Mouse (Mus musculus) heart, postnatal 0 days (tissue): ENCODE results near the gene Grb7. TPM values are rescaled to one million over a fixed set of nuclear protein-coding genes. Genes with fewer than 3 reads are reported as not detected.
A peak's percentile ranks its signal among the peaks of the same experiment; 100 is the strongest.

ENCODE experiments used
- ATAC-seq: fragments of 200-750 bp; cut with Nextera tagmentation; 2 replicates; pipeline ENCODE4 v1.8.0; 2017; ENCODE audit warnings: low read depth, moderate number of reproducible peaks, moderate library complexity; ENCODE audit not compliant: insufficient read depth
- DNase-seq: peaks from one replicate; pipeline ENCODE4 v3.0.0-alpha.2; 2016; ENCODE audit warnings: low spot score
- H3K27ac ChIP-seq: fragments of 300-500 bp; sonication (generic); 2 replicates; pipeline ENCODE4 v1.5.1; 2014; ENCODE audit warnings: low read depth, mild to moderate bottlenecking
- H3K27me3 ChIP-seq: fragments of 300-500 bp; sonication (generic); 2 replicates; pipeline ENCODE4 v1.6.1; 2014; ENCODE audit warnings: low read length, mixed read lengths; ENCODE audit not compliant: control insufficient read depth, insufficient read depth
- H3K36me3 ChIP-seq: fragments of 300-500 bp; sonication (generic); replicated peaks from 2 replicates; pipeline ENCODE4 v1.6.1; 2014; ENCODE audit warnings: low read length, mixed read lengths; ENCODE audit not compliant: control insufficient read depth, insufficient read depth
- H3K4me1 ChIP-seq: fragments of 300-500 bp; sonication (generic); 2 replicates; pipeline ENCODE4 v1.6.1; 2014; ENCODE audit warnings: antibody characterized with exemption; ENCODE audit not compliant: control insufficient read depth, insufficient read depth
- H3K4me2 ChIP-seq: fragments of 300-500 bp; sonication (generic); 2 replicates; pipeline ENCODE4 v1.6.1; 2014; ENCODE audit warnings: low read depth, mild to moderate bottlenecking, low read length, moderate library complexity
- H3K4me3 ChIP-seq: fragments of 300-500 bp; sonication (generic); 2 replicates; pipeline ENCODE4 v1.5.1; 2014; ENCODE audit warnings: low read depth, low read length
- H3K9ac ChIP-seq: fragments of 300-500 bp; sonication (generic); replicated peaks from 2 replicates; pipeline ENCODE4 v1.6.1; 2014; ENCODE audit warnings: low read depth, low read length, mixed read lengths
- H3K9me3 ChIP-seq: fragments of 300-500 bp; sonication (generic); replicated peaks from 2 replicates; pipeline ENCODE4 v1.6.1; 2016; ENCODE audit warnings: low read length; ENCODE audit not compliant: control insufficient read depth
- CTCF ChIP-seq: IDR thresholded peaks from 2 replicates; pipeline ENCODE4 v1.5.1; 2016; ENCODE audit warnings: antibody characterized with exemption, control low read depth, low read depth
- EP300 ChIP-seq: IDR thresholded peaks from 2 replicates; pipeline ENCODE4 v1.6.1; 2016; ENCODE audit warnings: antibody characterized with exemption, low read depth
- WGBS: fragments of 180-500 bp; shearing (Covaris S2); extraction: QIAGEN DNeasy Blood & Tissue Kit; methylation state at CpG from one replicate; pipeline ENCODE4 v1.1.7; 2014; 5-methylcytosine and 5-hydroxymethylcytosine counted together
- polyA plus RNA-seq: library from polyadenylated mRNA; unstranded; fragments of >200 nt; fragmentation: Nextera tagmentation; extraction: Ambion mirVana; gene quantifications from 2 replicates; pipeline ENCODE4 v1.2.1, GENCODE M21; 2015
- total RNA-seq: library from RNA; depleted of rRNA; stranded (reverse); fragments of >200 nt; gene quantifications from 2 replicates; pipeline ENCODE4 v1.2.3, GENCODE M21; 2014; ENCODE audit warnings: low replicate concordance

Gene Grb7
- total and polyA plus RNA-seq, 2 experiments from 2014 or later = 0.15 to 0.92 TPM

- peak; percentile 85 for ATAC-seq
- H3K4me2 ChIP-seq = peak overlapping the region; percentile 79
- peaks cover 22% of the 10 kb centered on the region for H3K27me3 ChIP-seq
- peak overlapping the region; percentile 49 for H3K9ac ChIP-seq
- TF ChIP-seq CTCF (peak; percentile 54), EP300 (no peak)
- DNase-seq = peak; percentile 82
- no peaks in the 10 kb centered on the region for H3K4me1 ChIP-seq
- WGBS = 2% methylated on average over 56 of the region's 64 CpGs
- no peaks in the 10 kb centered on the region for H3K9me3 ChIP-seq
- H3K27ac ChIP-seq = peak overlapping the region; percentile 33; the same call in 1 of the 2 replicates
- H3K4me3 ChIP-seq = peak overlapping the region; percentile 55
- no peaks in the 10 kb centered on the region for H3K36me3 ChIP-seq
Measured at GRCm38 (mm10) chr11:98457367-98458120, 11.3 kb downstream of the Grb7 start.

- Histone ChIP-seq H3K4me3 (peak overlapping the region; percentile 55), H3K9ac (peak overlapping the region; percentile 49), H3K9me3 (no peaks in the 10 kb centered on the region), H3K27ac (peak overlapping the region; percentile 33; the same call in 1 of the 2 replicates), H3K36me3 (no peaks in the 10 kb centered on the region), H3K27me3 (peaks cover 22% of the 10 kb centered on the region), H3K4me1 (no peaks in the 10 kb centered on the region), H3K4me2 (peak overlapping the region; percentile 79)
- WGBS = 5% methylated on average over 21 of the region's 30 CpGs
- DNase-seq (no peak), ATAC-seq (peak; percentile 3; the same call in 1 of the 2 replicates)
- TF ChIP-seq CTCF (no peak), EP300 (no peak)
Measured at GRCm38 (mm10) chr11:98458121-98458990, 12.2 kb downstream of the Grb7 start.

GRCm38 (mm10) chr11:98459071-98459741 lies 13.0 kb downstream of the Grb7 start:
- H3K4me1 ChIP-seq = no peaks in the 10 kb centered on the region
- no peaks in the 10 kb centered on the region for H3K36me3 ChIP-seq
- TF ChIP-seq CTCF (no peak), EP300 (no peak)
- H3K9me3 ChIP-seq = no peaks in the 10 kb centered on the region
- no peak for ATAC-seq
- peak overlapping the region; percentile 33; the same call in 1 of the 2 replicates for H3K27ac ChIP-seq
- no peak for DNase-seq
- peak overlapping the region; percentile 79; the same call in 1 of the 2 replicates for H3K4me2 ChIP-seq
- H3K9ac ChIP-seq = no peak overlapping the region
- H3K27me3 ChIP-seq = peaks cover 22% of the 10 kb centered on the region
- 25% methylated on average over 11 of the region's 11 CpGs for WGBS
- H3K4me3 ChIP-seq = no peak overlapping the region

- Histone ChIP-seq H3K4me1 (no peaks in the 10 kb centered on the region), H3K36me3 (no peaks in the 10 kb centered on the region), H3K9me3 (no peaks in the 10 kb centered on the region), H3K4me3 (no peak overlapping the region), H3K9ac (no peak overlapping the region), H3K4me2 (no peak overlapping the region), H3K27me3 (peaks cover 18% of the 10 kb centered on the region), H3K27ac (no peak overlapping the region; the same call in 1 of the 2 replicates)
- 78% methylated on average over 9 of the region's 9 CpGs for WGBS
- ATAC-seq (no peak), DNase-seq (no peak)
- TF ChIP-seq EP300 (no peak), CTCF (no peak)
Measured at GRCm38 (mm10) chr11:98459860-98460259, 13.7 kb downstream of the Grb7 start.

GRCm38 (mm10) chr11:98461109-98461720 lies 15.0 kb downstream of the Grb7 start:
- WGBS = 40% methylated on average over 6 of the region's 6 CpGs
- no peak for TF ChIP-seq EP300
- TF ChIP-seq CTCF = no peak
- no peak for DNase-seq
- Histone ChIP-seq H3K9me3 (no peaks in the 10 kb centered on the region), H3K27ac (no peak overlapping the region), H3K36me3 (no peaks in the 10 kb centered on the region), H3K4me1 (no peaks in the 10 kb centered on the region), H3K27me3 (peaks cover 18% of the 10 kb centered on the region), H3K9ac (no peak overlapping the region), H3K4me3 (no peak overlapping the region), H3K4me2 (no peak overlapping the region)
- no peak for ATAC-seq
